Mouse (Mus musculus) stomach, embryonic 16.5 days (tissue): Measurements from ENCODE around the gene Upf2. TPM values are rescaled to one million over a fixed set of nuclear protein-coding genes. Genes with fewer than 3 reads are reported as not detected.

ENCODE experiments used
- ATAC-seq: fragments of 200-750 bp; cut with Nextera tagmentation; 2 replicates; pipeline ENCODE4 v1.8.0; 2017; ENCODE audit warnings: moderate number of reproducible peaks, moderate TSS enrichment; ENCODE audit not compliant: insufficient read depth, low FRiP score
- H3K27ac ChIP-seq: fragments of 300-500 bp; sonication (generic); 2 replicates; pipeline ENCODE4 v1.5.1; 2014; ENCODE audit warnings: low read length
- H3K27me3 ChIP-seq: fragments of 300-500 bp; sonication (generic); 2 replicates; pipeline ENCODE4 v1.6.1; 2014; ENCODE audit warnings: low read length, control low read depth, mixed read lengths; ENCODE audit not compliant: control insufficient read depth, insufficient read depth
- H3K36me3 ChIP-seq: fragments of 300-500 bp; sonication (generic); 2 replicates; pipeline ENCODE4 v1.6.1; 2014; ENCODE audit warnings: low read length; ENCODE audit not compliant: control insufficient read depth, insufficient read depth
- H3K4me1 ChIP-seq: fragments of 300-500 bp; sonication (generic); 2 replicates; pipeline ENCODE4 v1.6.1; 2014; ENCODE audit warnings: low read length, control low read depth, mixed read lengths; ENCODE audit not compliant: control insufficient read depth, insufficient read depth
- H3K4me2 ChIP-seq: fragments of 300-500 bp; sonication (generic); 2 replicates; pipeline ENCODE4 v1.6.1; 2014; ENCODE audit warnings: low read depth, low read length, mixed read lengths
- H3K4me3 ChIP-seq: fragments of 300-500 bp; sonication (generic); replicated peaks from 2 replicates; pipeline ENCODE4 v1.5.1; 2014; ENCODE audit warnings: mild to moderate bottlenecking, low read length
- H3K9ac ChIP-seq: fragments of 300-500 bp; sonication (generic); 2 replicates; pipeline ENCODE4 v1.6.1; 2014; ENCODE audit warnings: low read length
- H3K9me3 ChIP-seq: fragments of 300-500 bp; sonication (generic); replicated peaks from 2 replicates; pipeline ENCODE4 v1.6.1; 2016; ENCODE audit warnings: low read length, control low read depth; ENCODE audit not compliant: control insufficient read depth
- WGBS: fragments of 180-500 bp; shearing (Covaris S2); extraction: QIAGEN DNeasy Blood & Tissue Kit; methylation state at CpG from one replicate; pipeline ENCODE4 v1.1.7; 2014; 5-methylcytosine and 5-hydroxymethylcytosine counted together
- polyA plus RNA-seq: library from polyadenylated mRNA; unstranded; fragments of >200 nt; fragmentation: Nextera tagmentation; extraction: Ambion mirVana; gene quantifications from 2 replicates; pipeline ENCODE4 v1.2.1, GENCODE M21; 2015

Gene Upf2
- 10.4 and 11.3 TPM in 2 replicates for polyA plus RNA-seq

GRCm38 (mm10) chr2:5950766-5951595, at the start of gene Upf2:
Upf2 (plus strand) TSS chr2:5951469.
- Histone ChIP-seq H3K27ac (peak within 1 kb of the TSS; percentile 92), H3K27me3 (no peaks in the 10 kb centered on the region), H3K9me3 (no peaks in the 10 kb centered on the region), H3K4me2 (peak within 1 kb of the TSS; percentile 83), H3K9ac (peak within 1 kb of the TSS; percentile 98), H3K36me3 (no peaks in the 10 kb centered on the region), H3K4me3 (peak within 1 kb of the TSS; percentile 99), H3K4me1 (peaks cover 6% of the 10 kb centered on the region; the same call in 1 of the 2 replicates)
- under 1% methylated on average over 45 of the region's 54 CpGs for WGBS
- ATAC-seq: peak; percentile 95

DNA sequence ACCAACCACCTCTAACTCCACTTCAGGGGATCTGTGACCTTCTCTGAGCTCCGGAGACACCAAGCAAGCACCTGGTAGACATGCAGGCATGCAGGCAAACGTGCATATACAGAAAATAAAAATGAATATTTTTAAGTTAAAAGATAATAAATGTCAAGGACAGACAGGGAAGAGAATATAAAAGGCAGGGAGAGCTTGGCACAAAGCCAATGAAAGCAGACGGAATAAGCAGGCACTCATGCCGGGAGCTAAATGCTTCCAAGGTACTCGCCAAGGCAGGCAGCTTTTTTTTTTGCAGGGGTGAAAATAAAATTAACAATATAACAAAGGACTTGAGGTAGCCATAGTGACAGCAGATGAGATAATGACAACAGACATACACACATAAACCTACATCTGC, 45.2 kb upstream of the Upf2 start:
- Histone ChIP-seq H3K4me1 (no peaks in the 10 kb centered on the region), H3K27ac (no peak overlapping the region), H3K36me3 (0 out of 2 replicates have a peak, but pooled peaks cover 2% of the 10 kb centered on the region), H3K4me3 (no peak overlapping the region), H3K9ac (no peak overlapping the region), H3K9me3 (no peaks in the 10 kb centered on the region), H3K27me3 (no peaks in the 10 kb centered on the region), H3K4me2 (no peak overlapping the region)
- WGBS: 35% methylated on average over 5 of the region's 5 CpGs
- ATAC-seq: no peak

DNA sequence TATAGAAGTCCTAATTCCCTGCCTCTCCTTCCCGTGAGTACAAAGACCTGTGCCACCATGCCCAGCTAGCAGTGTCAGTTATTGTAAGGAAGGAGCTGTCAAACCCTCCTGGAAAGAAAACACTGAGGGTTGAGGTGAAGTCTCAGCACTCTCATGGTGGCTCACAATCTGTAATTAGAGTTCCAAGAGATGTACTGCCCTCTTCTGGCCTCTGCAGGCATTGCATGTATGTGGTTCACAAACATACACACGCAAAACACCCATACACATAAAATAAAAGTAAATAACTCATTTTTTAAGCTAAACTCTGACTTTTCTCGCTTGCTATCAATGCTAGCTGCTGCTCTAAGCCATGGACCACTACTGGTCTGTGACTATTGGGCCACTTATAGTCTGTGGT, 44.6 kb upstream of the Upf2 start:
- 67% methylated on average over 3 of the region's 3 CpGs for WGBS
- H3K4me1 ChIP-seq: no peaks in the 10 kb centered on the region
- H3K9ac ChIP-seq: no peak overlapping the region
- no peaks in the 10 kb centered on the region for H3K9me3 ChIP-seq
- H3K27me3 ChIP-seq: no peaks in the 10 kb centered on the region
- no peak overlapping the region for H3K27ac ChIP-seq
- 0 out of 2 replicates have a peak, but pooled peaks cover 2% of the 10 kb centered on the region for H3K36me3 ChIP-seq
- ATAC-seq: no peak
- no peak overlapping the region for H3K4me3 ChIP-seq
- no peak overlapping the region for H3K4me2 ChIP-seq

DNA sequence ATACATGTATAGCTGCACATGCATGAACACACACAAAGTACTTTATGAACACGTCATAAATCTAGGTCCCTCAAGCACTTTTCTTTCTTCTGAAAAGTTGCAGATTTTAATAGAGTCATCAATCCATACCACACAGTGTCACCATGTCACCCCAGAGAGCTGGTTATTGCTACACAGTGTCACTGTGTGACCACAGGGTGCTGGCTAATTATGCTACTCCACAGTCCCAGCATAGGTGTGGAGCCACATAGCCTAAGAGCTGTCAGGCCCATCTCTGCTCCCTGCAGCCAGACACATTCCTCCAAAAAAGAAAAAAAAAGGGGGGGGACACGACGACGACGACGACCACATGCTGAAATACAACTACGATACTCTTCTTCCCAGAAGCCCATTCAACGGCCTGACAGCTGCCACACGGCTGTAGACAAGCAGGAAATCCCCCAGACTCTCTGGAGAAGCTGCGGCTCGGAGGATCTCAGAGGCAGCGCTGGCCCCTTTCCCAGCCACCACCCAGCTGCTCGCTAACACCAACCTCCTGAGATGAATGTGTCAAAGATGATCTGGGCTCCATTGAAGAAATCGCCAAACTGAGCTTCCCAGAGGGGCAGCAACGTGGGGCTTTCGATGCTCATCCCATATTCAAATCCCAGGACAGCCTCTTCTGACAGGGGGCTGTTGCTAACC, 39.8 kb upstream of the Upf2 start:
- Histone ChIP-seq H3K4me3 (no peak overlapping the region), H3K9ac (peak overlapping the region; percentile 38; the same call in 1 of the 2 replicates), H3K36me3 (no peaks in the 10 kb centered on the region), H3K27ac (no peak overlapping the region), H3K9me3 (no peaks in the 10 kb centered on the region), H3K27me3 (no peaks in the 10 kb centered on the region), H3K4me2 (0 out of 2 replicates have a peak overlapping the region, but pooled peaks have one; percentile 3), H3K4me1 (no peaks in the 10 kb centered on the region)
- no peak for ATAC-seq
- 60% methylated on average over 16 of the region's 16 CpGs for WGBS

- no peak for ATAC-seq
- no peak overlapping the region for H3K4me2 ChIP-seq
- no peak overlapping the region for H3K9ac ChIP-seq
- H3K4me1 ChIP-seq: no peaks in the 10 kb centered on the region
- 94% methylated on average over 6 of the region's 6 CpGs for WGBS
- H3K27me3 ChIP-seq: no peaks in the 10 kb centered on the region
- no peaks in the 10 kb centered on the region for H3K36me3 ChIP-seq
- H3K4me3 ChIP-seq: no peak overlapping the region
- H3K27ac ChIP-seq: no peak overlapping the region
- H3K9me3 ChIP-seq: no peaks in the 10 kb centered on the region
Measured at GRCm38 (mm10) chr2:5922823-5923222, 28.4 kb upstream of the Upf2 start.

- Histone ChIP-seq H3K27ac (no peak overlapping the region), H3K27me3 (no peaks in the 10 kb centered on the region), H3K9me3 (no peaks in the 10 kb centered on the region), H3K9ac (no peak overlapping the region), H3K36me3 (no peaks in the 10 kb centered on the region), H3K4me1 (no peaks in the 10 kb centered on the region), H3K4me3 (no peak overlapping the region), H3K4me2 (no peak overlapping the region)
- WGBS: 86% methylated on average over 9 of the region's 9 CpGs
- no peak for ATAC-seq
Measured at GRCm38 (mm10) chr2:5923786-5924185, 27.5 kb upstream of the Upf2 start.

DNA sequence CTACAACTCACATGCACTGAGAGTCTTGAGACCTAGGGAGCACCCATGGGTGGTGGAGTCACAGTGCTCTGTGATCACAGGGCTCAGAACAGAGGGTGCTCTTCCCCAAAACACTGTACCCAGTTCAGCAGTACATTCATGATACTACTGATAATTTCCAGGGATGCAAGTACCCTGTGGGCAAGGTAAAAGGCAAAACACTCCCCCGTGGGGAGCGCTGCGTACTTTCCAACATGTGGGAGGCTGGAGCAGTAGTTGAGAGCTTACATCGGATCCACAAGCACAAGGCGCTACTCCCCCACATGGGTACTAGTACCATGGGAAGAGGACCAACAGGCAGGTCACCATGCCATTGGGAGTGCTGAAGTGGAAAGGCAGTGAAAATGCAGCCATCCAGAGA, 23.8 kb upstream of the Upf2 start:
- H3K27ac ChIP-seq: no peak overlapping the region
- 93% methylated on average over 5 of the region's 5 CpGs for WGBS
- no peaks in the 10 kb centered on the region for H3K36me3 ChIP-seq
- no peak overlapping the region for H3K9ac ChIP-seq
- H3K4me2 ChIP-seq: no peak overlapping the region
- H3K9me3 ChIP-seq: no peaks in the 10 kb centered on the region
- no peak for ATAC-seq
- no peak overlapping the region for H3K4me3 ChIP-seq
- no peaks in the 10 kb centered on the region for H3K27me3 ChIP-seq
- no peaks in the 10 kb centered on the region for H3K4me1 ChIP-seq

DNA sequence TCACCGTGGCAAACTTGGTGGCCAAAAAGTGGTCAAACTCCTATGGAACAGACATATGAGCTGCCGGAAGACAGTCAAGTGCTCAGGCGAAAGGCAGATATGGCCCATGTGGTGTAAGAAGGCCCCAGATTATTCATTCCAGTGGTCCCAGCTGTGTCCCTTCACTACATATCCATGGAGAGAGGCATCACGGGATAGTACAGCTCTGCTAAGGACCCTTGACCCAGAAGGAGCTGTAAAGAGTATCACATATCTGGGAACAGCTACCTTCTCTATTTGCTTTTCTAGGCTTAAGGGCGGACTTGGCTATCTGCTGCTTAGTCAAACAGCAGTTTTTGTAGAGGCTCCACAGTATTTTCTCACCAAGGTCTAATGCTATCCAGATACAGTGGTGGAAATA, 21.5 kb upstream of the Upf2 start:
- Histone ChIP-seq H3K27ac (no peak overlapping the region), H3K27me3 (no peaks in the 10 kb centered on the region), H3K9me3 (no peaks in the 10 kb centered on the region), H3K4me2 (no peak overlapping the region), H3K9ac (no peak overlapping the region), H3K4me1 (no peaks in the 10 kb centered on the region), H3K36me3 (no peaks in the 10 kb centered on the region), H3K4me3 (no peak overlapping the region)
- ATAC-seq: no peak
- 75% methylated on average over 5 of the region's 5 CpGs for WGBS
